Mouse (Mus musculus) embryonic stem cell, embryonic (primary cell): ENCODE data around the gene Sltm.

Source experiments
- CTCF ChIA-PET, 4 experiments: fragments of 300-600 bp in 2 of 4; fragments of 350-600 bp in 2 of 4; sonication (Branson Sonifier 250); formaldehyde crosslinking; loops; one replicate each; lab custom pipeline; 2022; ENCODE audit warnings: inconsistent platforms in 2 of 4; lab: Charles Lee
- POLR2A ChIA-PET, 4 experiments: fragments of 300-600 bp in 2 of 4; fragments of 350-600 bp in 2 of 4; sonication (Branson Sonifier 250); formaldehyde crosslinking; loops; one replicate each; lab custom pipeline; 2022; ENCODE audit warnings: antibody characterized with exemption in 4 of 4, inconsistent platforms in 1 of 4; lab: Charles Lee

Gene Sltm

DNA sequence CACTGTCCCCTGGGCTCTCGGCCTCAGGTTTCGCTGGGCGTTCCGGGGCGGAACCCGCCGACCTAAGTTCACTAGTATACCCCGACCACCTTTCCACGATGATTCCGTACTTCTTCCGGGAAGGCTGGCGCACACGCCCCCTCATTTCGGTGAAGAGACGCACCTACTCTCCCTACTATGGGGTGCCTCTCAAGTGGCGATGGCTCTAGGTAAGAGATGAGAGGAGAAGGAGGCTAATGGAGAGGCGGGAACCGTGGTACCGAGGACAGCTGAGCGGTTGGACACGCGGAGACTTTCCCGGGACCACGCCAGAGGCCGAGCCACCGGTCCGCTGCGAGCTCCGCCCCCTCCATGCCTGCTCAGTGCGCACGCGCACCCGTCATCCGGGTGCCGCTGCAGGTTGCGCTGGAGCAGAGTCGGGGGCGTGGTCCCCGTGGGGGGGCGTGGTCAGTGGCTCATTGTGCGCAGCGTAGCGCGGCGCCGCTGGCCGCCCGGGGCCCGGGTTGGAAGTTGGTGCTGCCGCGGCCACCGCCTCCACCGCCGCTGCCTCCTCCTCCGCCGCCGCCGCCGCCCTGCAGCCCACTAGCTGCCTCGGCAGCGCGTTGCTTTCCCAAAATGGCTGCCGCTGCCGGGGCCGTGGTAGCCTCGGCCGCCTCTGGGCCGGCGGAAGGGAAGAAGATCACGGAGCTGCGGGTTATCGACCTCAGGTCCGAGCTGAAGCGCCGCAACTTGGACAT, at the start of gene Sltm:
Gene Sltm, plus strand, starts transcription at position 450 of the 737 bp plus-strand sequence.
- CTCF ChIA-PET: interaction anchor here in 2 of 4 experiments (0.6 to 1.0 kb wide), 2 partner anchors 10 kb away, joined by 3 to 10 read pairs; no protein-coding TSS in a partner anchor
- POLR2A ChIA-PET: interaction anchor here (0.5 to 23.4 kb wide), 61 partner anchors 8 to 1025 kb away, joined by 3 to 296 read pairs (median 4); partner anchors contain the start of genes Mindy2 (in 2 of the 4), Rnf111 (in 2 of the 4), Ccnb2 (in 1 of the 4) and Gm10642 (in 1 of the 4)

DNA sequence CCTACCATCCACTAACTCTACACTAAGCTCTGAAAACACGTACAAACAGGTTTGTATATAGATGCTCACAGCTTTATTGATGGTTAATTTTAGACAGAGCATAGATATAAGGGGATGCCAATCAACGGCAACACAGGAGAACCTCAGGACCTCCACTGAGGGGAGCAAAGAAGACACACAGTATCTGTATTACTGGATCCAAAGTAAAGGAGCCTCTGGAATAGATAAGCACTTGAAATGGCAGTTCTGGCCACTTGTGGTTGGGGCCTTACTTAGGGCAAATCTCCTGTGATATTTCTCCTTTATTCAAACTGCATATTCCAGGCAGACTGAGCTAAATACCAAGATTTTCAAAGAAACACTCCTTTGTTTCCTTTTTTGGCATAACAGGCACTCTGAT, 49.5 kb upstream of the Sltm start:
- ChIA-PET CTCF (interaction anchor here in 1 of 4 experiments (0.6 kb wide), 1 partner anchor 96 kb away, joined by 5 read pairs; no protein-coding TSS in a partner anchor), POLR2A (interaction anchor here in 3 of 4 experiments (0.7 to 4.6 kb wide), 9 partner anchors 8 to 230 kb away, joined by 3 to 43 read pairs (median 6); no protein-coding TSS in a partner anchor)

DNA sequence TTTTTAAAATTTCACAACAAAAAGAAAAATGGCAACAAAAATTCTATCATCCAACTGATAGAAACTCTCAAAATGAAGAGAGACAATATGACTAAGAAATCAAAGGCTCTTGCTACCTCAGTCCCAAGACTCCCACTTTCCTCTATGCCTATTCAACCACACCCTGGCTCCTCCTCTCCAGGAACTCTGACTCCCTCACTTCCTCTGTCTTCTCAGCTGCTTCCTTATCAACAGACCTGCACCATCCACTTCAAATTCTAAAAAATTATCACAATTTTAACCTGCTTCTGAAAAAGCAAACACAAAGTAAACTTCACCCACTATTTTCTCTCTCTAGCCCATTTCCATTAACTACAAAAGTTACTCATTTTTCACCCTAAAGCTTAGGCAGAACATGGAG, 45.6 kb upstream of the Sltm start:
- POLR2A ChIA-PET: interaction anchor here in 3 of 4 experiments (0.6 to 6.7 kb wide), 4 partner anchors 10 to 186 kb away, joined by 3 to 99 read pairs (median 13); no protein-coding TSS in a partner anchor
- CTCF ChIA-PET: no interaction called here

- CTCF ChIA-PET: no interaction called here
- POLR2A ChIA-PET: interaction anchor here (0.6 to 6.7 kb wide), 21 partner anchors 9 to 415 kb away, joined by 3 to 99 read pairs (median 5); partner anchors contain the start of gene Sltm (in 2 of the 4)
These were observed 40.1 kb upstream of the Sltm start for GRCm38 (mm10) chr9:70502284-70503014.

DNA sequence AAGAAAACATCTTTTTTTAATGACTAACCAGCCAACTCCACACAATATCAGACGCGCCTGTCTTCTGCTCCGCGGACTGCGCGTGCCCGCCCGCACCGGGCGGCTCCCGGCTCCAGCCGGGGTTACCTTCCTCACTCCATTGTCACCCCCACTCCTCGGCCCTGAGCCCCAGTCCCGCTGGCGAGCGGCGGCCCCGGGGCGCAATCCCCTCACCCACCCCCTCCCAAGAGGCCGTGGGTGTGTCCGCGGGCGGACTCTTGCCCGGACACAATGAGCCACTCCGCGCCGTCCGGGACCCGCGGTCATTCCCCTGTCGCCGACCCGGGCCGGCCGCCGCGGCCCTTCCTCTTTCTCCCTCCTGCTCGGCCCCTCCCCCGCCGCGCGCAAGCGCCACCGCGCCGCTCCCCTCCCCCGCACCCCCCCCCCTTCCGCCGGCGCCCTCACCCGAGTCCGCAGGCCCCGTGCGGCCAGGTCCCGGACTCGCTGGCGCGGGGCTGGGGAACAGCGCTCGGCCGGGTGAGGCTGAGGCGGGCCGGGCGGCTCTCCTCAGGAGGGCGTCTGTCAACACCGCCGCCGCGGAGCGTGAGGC, 39.4 kb upstream of the Sltm start:
- POLR2A ChIA-PET: interaction anchor here in 3 of 4 experiments (1.0 to 6.7 kb wide), 19 partner anchors 9 to 416 kb away, joined by 3 to 99 read pairs (median 6); partner anchors contain the start of gene Sltm (in 2 of the 3)
- CTCF ChIA-PET: no interaction called here

GRCm38 (mm10) chr9:70503626-70504041, 38.9 kb upstream of the Sltm start, which contains the start of gene Rnf111:
Gene Rnf111 (minus strand): TSS chr9:70503725.
- CTCF ChIA-PET: interaction anchor here in 1 of 4 experiments (0.6 kb wide), 1 partner anchor 17 kb away, joined by 6 read pairs; no protein-coding TSS in a partner anchor

GRCm38 (mm10) chr9:70506186-70506585, 36.4 kb upstream of the Sltm start:
- ChIA-PET CTCF (no interaction called here), POLR2A (interaction anchor here in 1 of 4 experiments (1.9 kb wide), 1 partner anchor 36 kb away, joined by 5 read pairs; the partner anchor contains the start of gene Sltm)

More at GRCm38 (mm10) chr9:70503626-70504041, 38.9 kb upstream of the Sltm start, which contains the start of gene Rnf111:
- POLR2A ChIA-PET: interaction anchor here in 3 of 4 experiments (0.6 to 2.2 kb wide), 10 partner anchors 9 to 337 kb away, joined by 3 to 9 read pairs (median 4); partner anchors contain the start of gene Sltm (in 2 of the 3)

DNA sequence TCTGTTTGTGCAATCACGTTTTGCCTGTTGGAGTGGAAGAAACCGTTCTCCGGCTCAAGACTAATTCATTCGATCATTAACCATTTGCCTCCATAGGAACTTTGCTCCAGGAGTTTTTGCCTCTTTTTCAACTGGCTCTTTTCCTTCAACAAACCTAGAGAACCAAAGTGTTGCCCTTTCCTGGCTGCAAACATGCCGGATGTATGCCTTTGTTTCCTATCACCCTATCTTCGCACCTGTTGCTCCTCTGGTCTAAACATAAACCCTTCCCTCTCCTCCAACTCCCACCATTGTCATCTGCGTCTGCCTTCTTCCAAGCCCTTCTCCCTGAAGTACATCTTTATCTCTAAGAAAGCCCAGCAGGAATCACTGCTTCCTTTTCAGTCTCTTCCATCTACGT, 35.8 kb upstream of the Sltm start:
- ChIA-PET POLR2A (interaction anchor here in 1 of 4 experiments (0.9 to 1.9 kb wide), 2 partner anchors 13 to 36 kb away, joined by 3 to 5 read pairs; partner anchors contain the start of gene Sltm), CTCF (no interaction called here)

DNA sequence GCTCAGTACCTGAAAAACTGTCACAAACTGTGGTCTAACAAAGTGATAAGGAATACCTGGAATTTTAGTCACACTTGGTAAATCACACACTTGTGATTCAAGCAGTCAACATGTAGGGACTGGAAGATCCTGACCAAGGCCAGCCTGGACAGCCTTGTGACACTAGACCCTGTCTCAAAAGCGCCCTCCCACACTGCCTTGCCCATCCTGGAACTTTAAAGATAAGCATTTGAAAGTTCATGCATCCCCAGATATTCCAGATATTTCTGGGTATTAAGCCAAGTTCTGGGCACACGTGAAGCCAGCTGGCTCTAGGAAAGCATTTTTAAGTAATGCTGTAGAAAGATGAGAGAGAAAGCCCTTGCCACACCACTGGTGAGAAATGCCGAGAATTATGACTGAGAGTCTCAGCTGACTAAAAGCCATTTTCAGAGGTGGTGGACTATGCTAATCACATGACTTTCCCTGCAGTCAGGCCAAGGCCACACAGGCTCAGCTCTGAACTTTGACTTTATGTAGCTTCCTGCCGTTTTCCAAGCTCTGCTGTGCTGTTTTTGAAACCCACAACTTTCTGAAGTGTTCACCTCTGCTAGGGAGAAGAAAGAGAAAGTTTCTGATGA, 32.5 kb upstream of the Sltm start:
- ChIA-PET CTCF (interaction anchor here in 1 of 4 experiments (0.6 kb wide), 1 partner anchor 1393 kb away, joined by 5 read pairs; no protein-coding TSS in a partner anchor), POLR2A (interaction anchor here in 2 of 4 experiments (1.0 to 2.1 kb wide), 3 partner anchors 13 to 32 kb away, joined by 3 to 6 read pairs (median 4); partner anchors contain the start of gene Sltm (in 1 of the 2))

DNA sequence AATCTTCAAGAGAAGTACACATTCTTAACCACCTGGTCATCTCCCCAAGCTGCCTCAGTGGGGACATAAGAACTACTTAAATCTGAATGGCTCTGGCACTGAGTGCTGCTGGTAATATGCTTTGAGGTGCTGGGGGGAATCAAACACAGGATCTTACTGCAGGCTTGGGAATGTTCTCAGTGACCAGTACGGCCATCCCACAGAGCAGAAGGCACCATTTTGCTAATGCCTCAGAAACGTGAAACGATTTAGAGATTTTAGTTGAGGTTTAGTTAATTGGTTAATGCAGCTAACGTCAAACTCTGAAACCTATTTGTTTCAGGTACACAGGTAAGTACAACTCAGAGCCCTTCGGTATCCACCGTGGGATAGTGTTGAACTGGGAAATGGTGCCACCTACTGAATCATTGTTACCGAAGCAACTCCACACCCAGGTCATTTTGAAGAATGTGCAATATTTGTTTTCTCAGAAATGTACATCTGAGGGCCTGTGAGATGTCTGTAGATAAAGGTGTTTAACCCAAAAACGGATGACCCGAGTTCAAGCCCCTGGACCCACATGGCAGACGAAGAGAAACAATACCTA, 31.5 kb upstream of the Sltm start:
- ChIA-PET POLR2A (interaction anchor here in 2 of 4 experiments (0.6 to 2.1 kb wide), 6 partner anchors 9 to 30 kb away, joined by 3 to 8 read pairs (median 4); no protein-coding TSS in a partner anchor), CTCF (interaction anchor here in 1 of 4 experiments (1.4 kb wide), 1 partner anchor 95 kb away, joined by 4 read pairs; no protein-coding TSS in a partner anchor)

DNA sequence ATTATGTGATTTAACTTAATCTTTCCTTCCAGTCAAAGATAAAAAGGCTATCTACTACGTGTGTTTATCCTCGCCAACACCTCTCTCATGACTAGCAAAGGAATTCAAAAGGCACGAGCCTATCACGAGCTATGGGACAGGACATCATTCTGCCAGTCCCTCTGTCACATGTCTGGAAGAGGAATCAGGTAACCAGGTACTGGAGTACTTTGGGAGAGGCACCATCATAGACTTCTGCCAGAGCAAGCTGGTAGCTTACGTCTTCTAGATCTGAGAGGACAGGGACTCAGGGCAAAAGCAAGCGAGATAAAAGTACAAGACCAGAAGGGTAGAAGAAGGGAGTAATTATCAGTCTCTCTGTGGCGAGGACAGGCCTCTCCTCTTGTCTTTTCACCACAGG, 30.9 kb upstream of the Sltm start:
- POLR2A ChIA-PET: interaction anchor here in 1 of 4 experiments (0.9 to 2.1 kb wide), 7 partner anchors 9 to 29 kb away, joined by 3 to 8 read pairs (median 4); no protein-coding TSS in a partner anchor
- CTCF ChIA-PET: interaction anchor here (0.7 to 1.4 kb wide), 4 partner anchors 20 to 114 kb away, joined by 3 to 5 read pairs (median 4); no protein-coding TSS in a partner anchor

- ChIA-PET POLR2A (interaction anchor here in 1 of 4 experiments (1.1 to 2.2 kb wide), 3 partner anchors 8 to 27 kb away, joined by 3 to 11 read pairs (median 3); no protein-coding TSS in a partner anchor), CTCF (no interaction called here)
These were observed 21.9 kb upstream of the Sltm start for GRCm38 (mm10) chr9:70520651-70521050.

GRCm38 (mm10) chr9:70523813-70524212, 18.7 kb upstream of the Sltm start:
- ChIA-PET CTCF (no interaction called here), POLR2A (interaction anchor here in 2 of 4 experiments (0.6 to 2.0 kb wide), 3 partner anchors 13 to 37 kb away, joined by 3 to 6 read pairs (median 5); no protein-coding TSS in a partner anchor)

- CTCF ChIA-PET: no interaction called here
- POLR2A ChIA-PET: interaction anchor here in 2 of 4 experiments (0.5 to 2.0 kb wide), 6 partner anchors 13 to 202 kb away, joined by 3 to 6 read pairs (median 4); partner anchors contain the start of gene Sltm (in 1 of the 2)
These were observed 18.2 kb upstream of the Sltm start for GRCm38 (mm10) chr9:70524366-70524765.

DNA sequence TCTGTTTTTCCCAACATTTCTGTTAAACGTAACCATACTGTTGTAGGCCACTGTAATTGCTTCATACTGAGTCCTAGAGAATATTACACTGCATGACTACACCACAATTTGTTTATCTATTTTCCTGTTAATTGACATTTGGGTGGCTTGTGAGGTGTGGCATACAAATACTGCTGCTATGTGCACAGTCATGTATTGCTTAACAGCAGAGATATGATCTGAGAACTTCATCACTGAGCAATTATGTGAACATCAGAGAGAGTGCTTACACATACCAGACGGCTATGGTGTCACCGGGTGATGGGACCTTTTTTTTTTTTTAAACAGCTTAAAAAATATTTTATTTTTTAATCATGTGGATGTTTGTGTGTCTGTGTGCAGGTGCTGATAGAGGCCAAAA, 9.2 kb upstream of the Sltm start:
- CTCF ChIA-PET: interaction anchor here in 1 of 4 experiments (0.6 kb wide), 1 partner anchor 14 kb away, joined by 3 read pairs; no protein-coding TSS in a partner anchor
- POLR2A ChIA-PET: interaction anchor here in 1 of 4 experiments (0.6 to 1.1 kb wide), 3 partner anchors 14 to 48 kb away, joined by 3 read pairs; no protein-coding TSS in a partner anchor

- POLR2A ChIA-PET: interaction anchor here in 3 of 4 experiments (0.5 to 23.4 kb wide), 17 partner anchors 9 to 1026 kb away, joined by 3 to 296 read pairs (median 5); partner anchors contain the start of gene Ccnb2 (in 1 of the 3)
- CTCF ChIA-PET: no interaction called here
These were observed 970 bp upstream of the Sltm start for GRCm38 (mm10) chr9:70541584-70541983.
